Mouse (Mus musculus): ENCODE results near the gene Pbx1. TPM values are rescaled to one million over a fixed set of nuclear protein-coding genes. Genes with fewer than 3 reads are reported as not detected.

Pbx1 gene
- total and polyA plus RNA-seq, 2 experiments from 2014 or later: 37.6 to 44.4 TPM

- Histone ChIP-seq H3K9me3 (ENCODE audit: low read length) (no peaks in the 10 kb centered on the region), H3K4me1 (ENCODE audit: insufficient read depth, low read length) (no peaks in the 10 kb centered on the region), H3K4me3 (ENCODE audit: low read length) (no peak overlapping the region), H3K27me3 (ENCODE audit: insufficient read depth, low read length) (no peaks in the 10 kb centered on the region), H3K4me2 (ENCODE audit: low read depth, low read length) (no peak overlapping the region), H3K36me3 (ENCODE audit: insufficient read depth, low read length) (peaks cover 14% of the 10 kb centered on the region), H3K27ac (no peak overlapping the region), H3K9ac (replicated peaks; ENCODE audit: low read length) (no peak overlapping the region)
- no peak for ATAC-seq
- no peak for DNase-seq (ENCODE audit: low spot score)
- TF ChIP-seq CTCF (IDR thresholded peaks at IDR 0.05; ENCODE audit: low read depth): no peak
- WGBS: 80% methylated on average over 5 of the region's 5 CpGs
Measured at GRCm38 (mm10) chr1:168198276-168198675, 233.8 kb downstream of the Pbx1 start.

- DNase-seq (ENCODE audit: low spot score) (no peak), ATAC-seq (no peak)
- 79% methylated on average over 3 of the region's 3 CpGs for WGBS
- Histone ChIP-seq H3K27me3 (ENCODE audit: insufficient read depth, low read length) (no peaks in the 10 kb centered on the region), H3K9me3 (ENCODE audit: low read length) (no peaks in the 10 kb centered on the region), H3K4me3 (ENCODE audit: low read length) (no peak overlapping the region), H3K4me1 (ENCODE audit: insufficient read depth, low read length) (no peaks in the 10 kb centered on the region), H3K27ac (no peak overlapping the region), H3K4me2 (ENCODE audit: low read depth, low read length) (no peak overlapping the region), H3K9ac (replicated peaks; ENCODE audit: low read length) (no peak overlapping the region), H3K36me3 (ENCODE audit: insufficient read depth, low read length) (peaks cover 11% of the 10 kb centered on the region)
- no peak for TF ChIP-seq CTCF (IDR thresholded peaks at IDR 0.05; ENCODE audit: low read depth)
Measured at GRCm38 (mm10) chr1:168197908-168198258, 234.2 kb downstream of the Pbx1 start.

DNA sequence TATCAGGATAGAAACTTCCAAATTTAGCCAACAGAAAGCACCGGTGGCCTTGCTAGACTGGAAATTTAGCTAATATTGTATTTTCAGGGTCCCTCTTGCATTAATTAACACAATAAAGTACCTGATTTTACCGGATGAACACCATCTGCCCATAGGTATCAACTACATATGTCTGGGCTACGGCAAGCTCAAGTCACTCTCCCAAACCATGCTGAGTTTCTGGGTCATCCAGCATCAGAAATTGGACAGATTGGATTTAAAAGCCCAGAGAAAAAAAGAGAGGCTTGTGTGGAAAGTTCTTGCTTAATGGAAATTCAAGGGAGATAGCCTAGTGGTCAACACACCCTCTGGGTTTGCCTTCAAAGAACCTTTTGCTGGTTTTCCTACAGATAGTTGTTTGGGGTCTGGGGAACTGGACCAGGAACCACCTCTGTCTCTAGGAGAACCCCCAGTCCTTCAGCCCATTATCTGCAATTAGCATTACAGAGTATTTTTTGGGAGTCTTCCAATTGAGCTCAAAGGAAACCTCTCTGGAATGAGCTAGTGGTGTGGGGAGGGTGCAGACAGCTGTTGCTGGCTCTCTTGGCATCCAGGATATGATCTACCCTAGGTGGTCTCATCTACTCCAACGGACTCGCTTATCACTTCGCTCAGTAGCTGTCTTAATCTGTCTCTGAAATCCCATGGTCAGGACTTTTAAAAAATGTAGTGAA lies 234.7 kb downstream of the Pbx1 start:
- Histone ChIP-seq H3K27me3 (ENCODE audit: insufficient read depth, low read length) (no peaks in the 10 kb centered on the region), H3K4me1 (ENCODE audit: insufficient read depth, low read length) (no peaks in the 10 kb centered on the region), H3K27ac (no peak overlapping the region), H3K36me3 (ENCODE audit: insufficient read depth, low read length) (peaks cover 11% of the 10 kb centered on the region), H3K9me3 (ENCODE audit: low read length) (no peaks in the 10 kb centered on the region), H3K9ac (replicated peaks; ENCODE audit: low read length) (no peak overlapping the region), H3K4me2 (ENCODE audit: low read depth, low read length) (no peak overlapping the region), H3K4me3 (ENCODE audit: low read length) (no peak overlapping the region)
- no peak for TF ChIP-seq CTCF (IDR thresholded peaks at IDR 0.05; ENCODE audit: low read depth)
- WGBS: 56% methylated on average over 6 of the region's 6 CpGs
- ATAC-seq (no peak), DNase-seq (ENCODE audit: low spot score) (peak; percentile 33)

- no peak for DNase-seq (ENCODE audit: low spot score)
- H3K27ac ChIP-seq: no peak overlapping the region
Measured at GRCm38 (mm10) chr1:168193364-168193763, 238.7 kb downstream of the Pbx1 start.

GRCm38 (mm10) chr1:168182816-168183215 lies 249.3 kb downstream of the Pbx1 start:
- Histone ChIP-seq H3K27ac (no peak overlapping the region), H3K4me3 (ENCODE audit: low read length) (no peak overlapping the region), H3K4me1 (ENCODE audit: insufficient read depth, low read length) (no peaks in the 10 kb centered on the region), H3K27me3 (ENCODE audit: insufficient read depth, low read length) (no peaks in the 10 kb centered on the region), H3K4me2 (ENCODE audit: low read depth, low read length) (no peak overlapping the region), H3K9ac (replicated peaks; ENCODE audit: low read length) (no peak overlapping the region), H3K36me3 (ENCODE audit: insufficient read depth, low read length) (peaks cover 15% of the 10 kb centered on the region; the same call in 1 of the 2 replicates), H3K9me3 (ENCODE audit: low read length) (no peaks in the 10 kb centered on the region)
- WGBS: 97% methylated on average over 8 of the region's 8 CpGs
- no peak for ATAC-seq
- no peak for TF ChIP-seq CTCF (IDR thresholded peaks at IDR 0.05; ENCODE audit: low read depth)
- DNase-seq (ENCODE audit: low spot score): no peak

More at GRCm38 (mm10) chr1:168193364-168193763, 238.7 kb downstream of the Pbx1 start:
- ATAC-seq: no peak
- Histone ChIP-seq H3K4me1 (ENCODE audit: insufficient read depth, low read length) (0 out of 2 replicates have a peak, but pooled peaks cover 7% of the 10 kb centered on the region), H3K4me3 (ENCODE audit: low read length) (no peak overlapping the region), H3K9ac (replicated peaks; ENCODE audit: low read length) (no peak overlapping the region), H3K4me2 (ENCODE audit: low read depth, low read length) (no peak overlapping the region), H3K27me3 (ENCODE audit: insufficient read depth, low read length) (no peaks in the 10 kb centered on the region), H3K9me3 (ENCODE audit: low read length) (no peaks in the 10 kb centered on the region), H3K36me3 (ENCODE audit: insufficient read depth, low read length) (no peaks in the 10 kb centered on the region)
- TF ChIP-seq CTCF (IDR thresholded peaks at IDR 0.05; ENCODE audit: low read depth): no peak
- 72% methylated on average over 7 of the region's 7 CpGs for WGBS

DNA sequence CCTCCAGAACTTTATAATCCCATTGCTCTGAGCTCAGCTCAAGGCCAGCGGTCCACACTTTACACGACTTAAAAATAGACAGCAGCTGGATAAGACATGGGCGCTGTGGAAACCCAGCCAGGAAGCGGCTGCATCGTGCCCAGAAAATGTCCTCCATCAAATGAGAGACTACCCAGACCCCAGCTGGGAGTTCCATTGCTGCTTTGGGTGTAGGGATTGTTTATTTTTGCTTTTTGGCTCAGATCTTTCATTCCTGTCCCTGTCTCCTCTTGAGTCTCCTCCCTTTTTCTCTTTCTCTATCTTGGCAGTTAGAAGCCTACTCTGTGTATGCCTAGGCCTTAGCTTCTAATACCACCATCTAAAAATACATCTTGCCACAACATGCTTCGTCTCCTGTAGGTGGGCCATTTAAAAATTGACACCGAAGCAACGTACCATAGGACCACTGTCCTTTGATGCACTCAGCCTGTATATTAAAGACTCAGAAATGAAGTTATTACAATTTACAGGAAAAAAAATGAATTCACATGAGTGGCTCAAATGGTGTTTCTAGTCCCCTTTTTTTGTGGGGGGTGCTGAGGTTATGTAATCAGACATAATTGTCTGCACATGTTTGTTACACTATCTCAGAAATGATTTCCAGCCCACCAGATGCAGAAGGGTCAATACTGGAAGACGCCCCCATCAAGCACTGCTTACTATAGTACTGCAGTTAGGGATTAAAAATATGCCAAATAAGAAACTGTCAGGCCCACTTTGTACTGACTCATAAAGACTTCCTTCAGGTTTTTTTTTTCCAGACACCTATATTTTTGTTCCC lies 251.2 kb downstream of the Pbx1 start:
- Histone ChIP-seq H3K9me3 (ENCODE audit: low read length) (no peaks in the 10 kb centered on the region), H3K27me3 (ENCODE audit: insufficient read depth, low read length) (no peaks in the 10 kb centered on the region), H3K27ac (no peak overlapping the region), H3K4me3 (ENCODE audit: low read length) (no peak overlapping the region), H3K36me3 (ENCODE audit: insufficient read depth, low read length) (peaks cover 15% of the 10 kb centered on the region; the same call in 1 of the 2 replicates), H3K9ac (replicated peaks; ENCODE audit: low read length) (no peak overlapping the region), H3K4me2 (ENCODE audit: low read depth, low read length) (no peak overlapping the region), H3K4me1 (ENCODE audit: insufficient read depth, low read length) (no peaks in the 10 kb centered on the region)
- ATAC-seq: peak; percentile 61
- TF ChIP-seq CTCF (IDR thresholded peaks at IDR 0.05; ENCODE audit: low read depth): no peak
- peak; percentile 32 for DNase-seq (ENCODE audit: low spot score)
- WGBS: 70% methylated on average over 9 of the region's 9 CpGs
